Mouse (Mus musculus): ENCODE measurements around the gene C1s1. TPM values are rescaled to one million over a fixed set of nuclear protein-coding genes. Genes with fewer than 3 reads are reported as not detected.
"Not testable (repeated sequence)": the region's sequence is repeated elsewhere in the genome, so short reads cannot be mapped to it uniquely, and the experiment has no call there.

C1s1 gene
- 0.29 and 0.86 TPM in 2 replicates for polyA plus RNA-seq (2014; fragmentation: Nextera tagmentation; extraction: Ambion mirVana)

GRCm38 (mm10) chr6:124542284-124542683 lies at the start of gene C1s1:
C1s1 (minus strand) TSS chr6:124542359.
- H3K4me1 ChIP-seq (replicated peaks; ENCODE audit: control insufficient read depth, insufficient read depth, low read length); H3K4me2 ChIP-seq (replicated peaks; ENCODE audit: low read depth, low read length); ATAC-seq (ENCODE audit: low FRiP score); H3K4me3 ChIP-seq (ENCODE audit: low read depth, low read length); H3K27me3 ChIP-seq (ENCODE audit: control insufficient read depth, insufficient read depth, low read length); H3K36me3 ChIP-seq (ENCODE audit: control insufficient read depth, insufficient read depth, low read length); H3K27ac ChIP-seq (ENCODE audit: low read depth, low read length); H3K9ac ChIP-seq (ENCODE audit: low read depth, low read length); H3K9me3 ChIP-seq (ENCODE audit: control insufficient read depth, low read length): not testable (repeated sequence)
- DNase-seq (ENCODE audit: low spot score), result peak; percentile 49
- 4% methylated on average over 1 of the region's 1 CpGs for WGBS

GRCm38 (mm10) chr6:124588771-124589170 lies 46.6 kb upstream of the C1s1 start:
- H3K27ac ChIP-seq (ENCODE audit: low read depth, low read length), result no peak overlapping the region
- no peak overlapping the region for H3K4me2 ChIP-seq (replicated peaks; ENCODE audit: low read depth, low read length)
- no peak for ATAC-seq (ENCODE audit: low FRiP score)
- no peaks in the 10 kb centered on the region for H3K36me3 ChIP-seq (ENCODE audit: control insufficient read depth, insufficient read depth, low read length)
- H3K4me3 ChIP-seq (ENCODE audit: low read depth, low read length), result no peak overlapping the region
- no peaks in the 10 kb centered on the region for H3K27me3 ChIP-seq (ENCODE audit: control insufficient read depth, insufficient read depth, low read length)
- H3K9me3 ChIP-seq (ENCODE audit: control insufficient read depth, low read length), result no peaks in the 10 kb centered on the region
- no peaks in the 10 kb centered on the region for H3K4me1 ChIP-seq (replicated peaks; ENCODE audit: control insufficient read depth, insufficient read depth, low read length)
- H3K9ac ChIP-seq (ENCODE audit: low read depth, low read length), result no peak overlapping the region
- no peak for DNase-seq (ENCODE audit: low spot score)

DNA sequence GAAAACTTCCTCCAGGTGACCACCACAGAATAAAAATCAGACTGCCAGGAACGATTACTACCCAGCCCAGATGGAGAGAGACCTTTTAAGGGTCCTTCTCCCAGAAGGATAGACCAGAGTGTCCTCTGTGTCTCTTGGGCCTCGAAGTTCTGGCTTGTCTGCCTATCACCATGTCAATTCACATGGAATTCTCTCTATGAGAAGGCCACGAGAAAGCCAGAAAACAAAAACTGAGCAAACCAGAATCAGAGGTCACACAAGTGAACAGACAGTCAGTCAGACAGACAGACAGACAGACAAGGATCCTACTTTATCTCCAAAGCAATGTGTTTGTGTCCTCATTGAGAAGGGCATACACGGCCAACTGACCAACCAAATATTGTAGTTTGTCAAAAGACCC lies 44.1 kb upstream of the C1s1 start:
- Histone ChIP-seq H3K4me1 (replicated peaks; ENCODE audit: control insufficient read depth, insufficient read depth, low read length) (no peaks in the 10 kb centered on the region), H3K9me3 (ENCODE audit: control insufficient read depth, low read length) (no peaks in the 10 kb centered on the region), H3K4me3 (ENCODE audit: low read depth, low read length) (no peak overlapping the region), H3K9ac (ENCODE audit: low read depth, low read length) (no peak overlapping the region), H3K27me3 (ENCODE audit: control insufficient read depth, insufficient read depth, low read length) (no peaks in the 10 kb centered on the region), H3K4me2 (replicated peaks; ENCODE audit: low read depth, low read length) (no peak overlapping the region), H3K27ac (ENCODE audit: low read depth, low read length) (no peak overlapping the region), H3K36me3 (ENCODE audit: control insufficient read depth, insufficient read depth, low read length) (no peaks in the 10 kb centered on the region)
- no peak for ATAC-seq (ENCODE audit: low FRiP score)
- 79% methylated on average over 4 of the region's 4 CpGs for WGBS
- DNase-seq (ENCODE audit: low spot score), result no peak

DNA sequence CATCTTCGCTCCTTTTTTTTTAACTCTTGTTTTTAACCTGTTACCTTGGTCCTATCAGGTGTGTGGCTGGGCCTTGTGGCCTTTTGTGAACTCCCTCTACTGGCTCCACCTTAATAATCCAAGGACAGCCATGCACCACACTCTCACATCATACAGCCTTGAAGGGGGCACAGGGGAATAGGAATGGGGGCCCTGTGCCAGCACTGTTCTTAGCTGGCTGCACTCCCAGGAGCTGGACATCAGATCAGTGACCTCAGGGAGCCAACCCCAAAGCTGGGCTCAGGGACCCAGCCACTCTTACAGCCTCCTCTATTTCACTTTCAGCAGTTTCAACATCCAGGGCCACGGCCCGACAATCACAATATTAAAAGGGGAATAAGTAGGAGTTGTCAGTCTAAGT lies 43.6 kb upstream of the C1s1 start:
- 87% methylated on average over 3 of the region's 3 CpGs for WGBS
- ATAC-seq (ENCODE audit: low FRiP score), result no peak
- H3K9ac ChIP-seq (ENCODE audit: low read depth, low read length), result no peak overlapping the region
- H3K4me1 ChIP-seq (replicated peaks; ENCODE audit: control insufficient read depth, insufficient read depth, low read length), result no peaks in the 10 kb centered on the region
- no peaks in the 10 kb centered on the region for H3K36me3 ChIP-seq (ENCODE audit: control insufficient read depth, insufficient read depth, low read length)
- DNase-seq (ENCODE audit: low spot score), result no peak
- no peaks in the 10 kb centered on the region for H3K27me3 ChIP-seq (ENCODE audit: control insufficient read depth, insufficient read depth, low read length)
- H3K4me3 ChIP-seq (ENCODE audit: low read depth, low read length), result no peak overlapping the region
- no peaks in the 10 kb centered on the region for H3K9me3 ChIP-seq (ENCODE audit: control insufficient read depth, low read length)
- H3K27ac ChIP-seq (ENCODE audit: low read depth, low read length), result no peak overlapping the region
- H3K4me2 ChIP-seq (replicated peaks; ENCODE audit: low read depth, low read length), result no peak overlapping the region

- Histone ChIP-seq H3K27me3 (ENCODE audit: control insufficient read depth, insufficient read depth, low read length) (no peaks in the 10 kb centered on the region), H3K4me1 (replicated peaks; ENCODE audit: control insufficient read depth, insufficient read depth, low read length) (no peaks in the 10 kb centered on the region), H3K27ac (ENCODE audit: low read depth, low read length) (no peak overlapping the region), H3K4me3 (ENCODE audit: low read depth, low read length) (no peak overlapping the region), H3K36me3 (ENCODE audit: control insufficient read depth, insufficient read depth, low read length) (no peaks in the 10 kb centered on the region), H3K9me3 (ENCODE audit: control insufficient read depth, low read length) (no peaks in the 10 kb centered on the region), H3K4me2 (replicated peaks; ENCODE audit: low read depth, low read length) (no peak overlapping the region), H3K9ac (ENCODE audit: low read depth, low read length) (no peak overlapping the region)
- ATAC-seq (ENCODE audit: low FRiP score), result no peak
- DNase-seq (ENCODE audit: low spot score), result no peak
- 89% methylated on average over 3 of the region's 3 CpGs for WGBS
Measured at GRCm38 (mm10) chr6:124584935-124585334, 42.8 kb upstream of the C1s1 start.

GRCm38 (mm10) chr6:124582231-124582630 lies 40.1 kb upstream of the C1s1 start:
- Histone ChIP-seq H3K36me3 (ENCODE audit: control insufficient read depth, insufficient read depth, low read length) (no peaks in the 10 kb centered on the region), H3K9me3 (ENCODE audit: control insufficient read depth, low read length) (no peaks in the 10 kb centered on the region), H3K4me2 (replicated peaks; ENCODE audit: low read depth, low read length) (no peak overlapping the region), H3K27ac (ENCODE audit: low read depth, low read length) (no peak overlapping the region), H3K9ac (ENCODE audit: low read depth, low read length) (no peak overlapping the region), H3K4me3 (ENCODE audit: low read depth, low read length) (no peak overlapping the region), H3K27me3 (ENCODE audit: control insufficient read depth, insufficient read depth, low read length) (no peaks in the 10 kb centered on the region), H3K4me1 (replicated peaks; ENCODE audit: control insufficient read depth, insufficient read depth, low read length) (no peaks in the 10 kb centered on the region)
- ATAC-seq (ENCODE audit: low FRiP score), result no peak
- DNase-seq (ENCODE audit: low spot score), result no peak
- WGBS, result 96% methylated on average over 1 of the region's 1 CpGs

GRCm38 (mm10) chr6:124580155-124580554 lies 38.0 kb upstream of the C1s1 start:
- H3K27me3 ChIP-seq (ENCODE audit: control insufficient read depth, insufficient read depth, low read length); H3K9ac ChIP-seq (ENCODE audit: low read depth, low read length); H3K4me1 ChIP-seq (replicated peaks; ENCODE audit: control insufficient read depth, insufficient read depth, low read length); H3K4me2 ChIP-seq (replicated peaks; ENCODE audit: low read depth, low read length); H3K9me3 ChIP-seq (ENCODE audit: control insufficient read depth, low read length); H3K27ac ChIP-seq (ENCODE audit: low read depth, low read length); DNase-seq (ENCODE audit: low spot score); H3K4me3 ChIP-seq (ENCODE audit: low read depth, low read length); H3K36me3 ChIP-seq (ENCODE audit: control insufficient read depth, insufficient read depth, low read length): not testable (repeated sequence)
- 0 out of 2 replicates have a peak, but pooled peaks have one; percentile 33 for ATAC-seq (ENCODE audit: low FRiP score)
- WGBS, result 89% methylated on average over 6 of the region's 7 CpGs

DNA sequence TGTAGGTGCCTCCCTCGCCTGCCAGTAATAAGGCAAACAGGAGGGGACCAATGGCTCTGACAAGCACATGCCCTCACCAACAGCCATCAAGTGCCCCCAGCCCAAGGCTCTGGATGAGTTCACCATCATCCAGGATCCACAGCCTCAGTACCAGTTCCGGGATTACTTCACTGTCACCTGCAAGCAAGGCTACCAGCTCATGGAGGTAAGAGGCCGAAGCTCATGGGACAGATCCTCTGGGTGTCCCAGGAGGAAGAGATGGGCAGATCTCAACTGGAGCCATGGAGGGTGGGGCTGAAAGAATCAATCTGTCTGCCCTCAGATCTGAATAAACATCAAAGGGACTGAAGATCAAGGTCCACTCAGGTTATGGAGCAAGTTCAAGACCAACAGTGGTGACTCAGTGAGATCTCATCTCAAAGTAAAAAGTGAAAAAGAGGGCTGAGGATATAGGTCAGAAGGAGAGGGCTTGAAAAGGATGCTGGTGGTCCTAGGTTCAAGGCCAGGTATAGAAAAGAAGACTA lies 33.1 kb upstream of the C1s1 start:
- H3K27me3 ChIP-seq (ENCODE audit: control insufficient read depth, insufficient read depth, low read length); H3K9me3 ChIP-seq (ENCODE audit: control insufficient read depth, low read length); H3K4me1 ChIP-seq (replicated peaks; ENCODE audit: control insufficient read depth, insufficient read depth, low read length); H3K4me2 ChIP-seq (replicated peaks; ENCODE audit: low read depth, low read length); H3K4me3 ChIP-seq (ENCODE audit: low read depth, low read length); H3K36me3 ChIP-seq (ENCODE audit: control insufficient read depth, insufficient read depth, low read length); H3K9ac ChIP-seq (ENCODE audit: low read depth, low read length); H3K27ac ChIP-seq (ENCODE audit: low read depth, low read length); DNase-seq (ENCODE audit: low spot score); ATAC-seq (ENCODE audit: low FRiP score): not testable (repeated sequence)
- WGBS, result 87% methylated on average over 3 of the region's 3 CpGs

DNA sequence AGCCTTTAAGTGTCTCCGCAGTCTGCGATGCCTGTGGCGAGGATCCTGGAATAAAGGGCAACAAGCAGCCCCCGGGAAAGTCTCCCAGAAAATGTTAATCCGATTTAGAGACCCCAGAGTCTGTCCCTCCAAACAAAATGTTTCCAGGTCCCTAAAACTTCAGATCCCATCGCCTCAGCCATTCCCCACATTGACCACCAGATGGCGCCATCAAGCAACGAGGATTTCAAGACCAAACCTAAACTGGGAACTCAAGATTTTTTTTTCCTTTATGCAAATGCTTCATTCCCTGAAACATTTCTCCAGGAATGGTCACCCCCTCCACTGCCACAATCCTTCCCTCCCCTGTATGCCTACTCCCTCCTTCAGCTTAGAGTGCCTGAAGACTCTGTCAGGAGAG lies 27.9 kb upstream of the C1s1 start, which contains the start of gene C1rb:
TSS of gene C1rb (plus strand) at position 269 of the 400 bp plus-strand sequence.
- H3K36me3 ChIP-seq (ENCODE audit: control insufficient read depth, insufficient read depth, low read length), result no peaks in the 10 kb centered on the region
- no peaks in the 10 kb centered on the region for H3K27me3 ChIP-seq (ENCODE audit: control insufficient read depth, insufficient read depth, low read length)
- H3K4me3 ChIP-seq (ENCODE audit: low read depth, low read length), result no peak within 1 kb of the TSS
- no peak within 1 kb of the TSS for H3K4me2 ChIP-seq (replicated peaks; ENCODE audit: low read depth, low read length)
- H3K4me1 ChIP-seq (replicated peaks; ENCODE audit: control insufficient read depth, insufficient read depth, low read length), result no peaks in the 10 kb centered on the region
- ATAC-seq (ENCODE audit: low FRiP score) (no peak), DNase-seq (ENCODE audit: low spot score) (peak; percentile 82)
- H3K9ac ChIP-seq (ENCODE audit: low read depth, low read length), result no peak within 1 kb of the TSS
- H3K27ac ChIP-seq (ENCODE audit: low read depth, low read length), result no peak within 1 kb of the TSS
- H3K9me3 ChIP-seq (ENCODE audit: control insufficient read depth, low read length), result no peaks in the 10 kb centered on the region
- 5% methylated on average over 8 of the region's 8 CpGs for WGBS

Measured in hindbrain, embryonic 11.5 days (tissue).